Comparison of ENCODE assay signal across 8 mouse cellular contexts in genomic region chr10:81626994-81627835, GRCm38 (mm10). TPM values are rescaled to one million over a fixed set of nuclear protein-coding genes. Genes with fewer than 3 reads are reported as not detected.
A peak's percentile ranks its signal among the peaks of the same experiment; 100 is the strongest.
DNase-seq lines count a peak whose midpoint lies in the region; ATAC-seq lines count a peak whose summit lies in the region.

TSS of gene Sirt6 (minus strand) at chr10:81627797.

- H3K27me3 ChIP-seq in heart, embryonic 13.5 days (replicated peaks), result no peaks in the 10 kb centered on the region; the same call in 1 of the 2 replicates
- peaks cover 6% of the 10 kb centered on the region; the same call in 1 of the 2 replicates for H3K27me3 ChIP-seq in liver, embryonic 12.5 days (replicated peaks)
- no peaks in the 10 kb centered on the region for H3K27me3 ChIP-seq in stomach, embryonic 15.5 days (replicated peaks)

- ATAC-seq in erythroid progenitor cell, adult 5-6 weeks (replicated peaks; ENCODE audit: low FRiP score, poor library complexity, severe bottlenecking), result peak; percentile 95
- peak; percentile 77 for ATAC-seq in heart, embryonic 13.5 days (ENCODE audit: extremely low read depth, insufficient number of reproducible peaks, low FRiP score, low TSS enrichment)
- ATAC-seq in liver, embryonic 12.5 days, result peak; percentile 92
- peak; percentile 90 for ATAC-seq in stomach, embryonic 15.5 days (ENCODE audit: insufficient read depth, low FRiP score, low read depth)

- no peaks in the 10 kb centered on the region for H3K9me3 ChIP-seq in heart, embryonic 13.5 days
- H3K9me3 ChIP-seq in liver, embryonic 12.5 days (replicated peaks), result no peaks in the 10 kb centered on the region
- H3K9me3 ChIP-seq in stomach, embryonic 15.5 days, result no peaks in the 10 kb centered on the region

- peak; percentile 96 for DNase-seq in CD4-positive helper T cell, adult 2 months (ENCODE audit: low read depth, low spot score)
- peak; percentile 92 for DNase-seq in brain, embryonic 18.5 days (ENCODE audit: low read depth, low spot score)
- DNase-seq in kidney, postnatal 10 days, result peak; percentile 96
- DNase-seq in natural killer cell, adult 2 months (ENCODE audit: low spot score in 2 of 2), result peak; percentile 89 to 90

- peaks cover 18% of the 10 kb centered on the region for H3K4me1 ChIP-seq in heart, embryonic 13.5 days
- H3K4me1 ChIP-seq in liver, embryonic 12.5 days, result peaks cover 36% of the 10 kb centered on the region
- H3K4me1 ChIP-seq in stomach, embryonic 15.5 days, result peaks cover 17% of the 10 kb centered on the region

- H3K4me3 ChIP-seq in heart, embryonic 13.5 days, result peak within 1 kb of the TSS; percentile 84
- peak within 1 kb of the TSS; percentile 81 for H3K4me3 ChIP-seq in liver, embryonic 12.5 days
- peak within 1 kb of the TSS; percentile 66 for H3K4me3 ChIP-seq in stomach, embryonic 15.5 days (replicated peaks)

- H3K27ac ChIP-seq in heart, embryonic 13.5 days (replicated peaks), result peak within 1 kb of the TSS; percentile 88
- H3K27ac ChIP-seq in liver, embryonic 12.5 days, result peak within 1 kb of the TSS; percentile 93
- H3K27ac ChIP-seq in stomach, embryonic 15.5 days, result peak within 1 kb of the TSS; percentile 90

- H3K4me2 ChIP-seq in heart, embryonic 13.5 days, result peak within 1 kb of the TSS; percentile 92
- peak within 1 kb of the TSS; percentile 83 for H3K4me2 ChIP-seq in liver, embryonic 12.5 days
- peak within 1 kb of the TSS; percentile 83 for H3K4me2 ChIP-seq in stomach, embryonic 15.5 days

- 6% methylated on average over 40 of the region's 40 CpGs for WGBS in heart, embryonic 13.5 days
- 3% methylated on average over 40 of the region's 40 CpGs for WGBS in liver, embryonic 12.5 days (ENCODE audit: insufficient replicate concordance)
- whole genome bisulfite sequencing in stomach, embryonic 15.5 days, result 4% methylated on average over 40 of the region's 40 CpGs

- peaks cover 36% of the 10 kb centered on the region for H3K36me3 ChIP-seq in heart, embryonic 13.5 days
- peaks cover 37% of the 10 kb centered on the region for H3K36me3 ChIP-seq in liver, embryonic 12.5 days
- peaks cover 6% of the 10 kb centered on the region for H3K36me3 ChIP-seq in stomach, embryonic 15.5 days

- H3K9ac ChIP-seq in heart, embryonic 13.5 days, result peak within 1 kb of the TSS; percentile 90
- H3K9ac ChIP-seq in liver, embryonic 12.5 days, result peak within 1 kb of the TSS; percentile 76
- peak within 1 kb of the TSS; percentile 62 for H3K9ac ChIP-seq in stomach, embryonic 15.5 days

RNA-seq across cellular contexts. Expression of gene Sirt6, which starts in this region (rescaled TPM):
- total RNA-seq in erythroid progenitor cell, adult 5-6 weeks (2015; ENCODE audit: low replicate concordance), result 5.4 and 7.2 TPM in 2 replicates
- total RNA-seq in erythroid progenitor cell, adult 5-6 weeks (2017; ENCODE audit: low replicate concordance), result 0.23 and 1.3 TPM in 2 replicates
- polyA plus RNA-seq in heart, embryonic 13.5 days (2015; fragmentation: Nextera tagmentation; extraction: Ambion mirVana), result 24.6 and 25.6 TPM in 2 replicates
- 12.7 and 14.7 TPM in 2 replicates for polyA plus RNA-seq in liver, embryonic 12.5 days (2016; fragmentation: Nextera tagmentation; extraction: Ambion mirVana)
- polyA plus RNA-seq in stomach, embryonic 15.5 days (2015; fragmentation: Nextera tagmentation; extraction: Ambion mirVana), result 32.9 and 33.3 TPM in 2 replicates

Comparison
In these comparisons a context has a peak if more than half of its experiments do, and no peak if none do; other contexts are left out.
1. Peak in every context shown above with its lines: DNase-seq, ATAC-seq, H3K4me3 ChIP-seq and H3K27ac ChIP-seq.